Mouse (Mus musculus) kidney, postnatal 0 days (tissue): ENCODE measurements around the gene Dusp10. TPM values are rescaled to one million over a fixed set of nuclear protein-coding genes. Genes with fewer than 3 reads are reported as not detected.

Experiments
- ATAC-seq: fragments of 200-750 bp; cut with Nextera tagmentation; replicated peaks from 2 replicates; pipeline ENCODE4 v1.8.0; 2017; ENCODE audit warnings: low read depth, moderate number of reproducible peaks, moderate TSS enrichment, moderate library complexity; ENCODE audit not compliant: low FRiP score
- DNase-seq: peaks from one replicate; pipeline ENCODE4 v3.0.0-alpha.2; 2016; ENCODE audit warnings: low spot score
- H3K27ac ChIP-seq: fragments of 300-500 bp; sonication (generic); 2 replicates; pipeline ENCODE4 v1.5.1; 2014; ENCODE audit warnings: mild to moderate bottlenecking
- H3K27me3 ChIP-seq: fragments of 300-500 bp; sonication (generic); 2 replicates; pipeline ENCODE4 v1.6.1; 2014; ENCODE audit warnings: low read length, mixed read lengths; ENCODE audit not compliant: insufficient read depth
- H3K36me3 ChIP-seq: fragments of 300-500 bp; sonication (generic); 2 replicates; pipeline ENCODE4 v1.6.1; 2014; ENCODE audit warnings: low read length, mixed read lengths; ENCODE audit not compliant: insufficient read depth
- H3K4me1 ChIP-seq: fragments of 300-500 bp; sonication (generic); replicated peaks from 2 replicates; pipeline ENCODE4 v1.6.1; 2014; ENCODE audit warnings: antibody characterized with exemption, low read length, mixed read lengths; ENCODE audit not compliant: insufficient read depth
- H3K4me2 ChIP-seq: fragments of 300-500 bp; sonication (generic); 2 replicates; pipeline ENCODE4 v1.6.1; 2014; ENCODE audit warnings: mild to moderate bottlenecking, low read length, moderate library complexity, mixed read lengths
- H3K4me3 ChIP-seq: fragments of 300-500 bp; sonication (generic); replicated peaks from 2 replicates; pipeline ENCODE4 v1.5.1; 2014; ENCODE audit warnings: low read depth, low read length
- H3K9ac ChIP-seq: fragments of 300-500 bp; sonication (generic); 2 replicates; pipeline ENCODE4 v1.6.1; 2014; ENCODE audit warnings: low read depth, low read length
- H3K9me3 ChIP-seq: fragments of 300-500 bp; sonication (generic); replicated peaks from 2 replicates; pipeline ENCODE4 v1.6.1; 2016; ENCODE audit warnings: low read length, inconsistent platforms, mixed read lengths
- CTCF ChIP-seq: IDR thresholded peaks from 2 replicates; pipeline ENCODE4 v1.5.1; 2016; ENCODE audit warnings: antibody characterized with exemption, low read depth, mild to moderate bottlenecking, moderate library complexity
- WGBS: fragments of 180-500 bp; shearing (Covaris S2); extraction: QIAGEN DNeasy Blood & Tissue Kit; methylation state at CpG from one replicate; pipeline ENCODE4 v1.1.7; 2014; 5-methylcytosine and 5-hydroxymethylcytosine counted together
- polyA plus RNA-seq: library from polyadenylated mRNA; unstranded; fragments of >200 nt; fragmentation: Nextera tagmentation; extraction: Ambion mirVana; gene quantifications from 2 replicates; pipeline ENCODE4 v1.2.1, GENCODE M21; 2015

Gene Dusp10
- polyA plus RNA-seq, 1 experiment from 2014 or later = 3.1 TPM

DNA sequence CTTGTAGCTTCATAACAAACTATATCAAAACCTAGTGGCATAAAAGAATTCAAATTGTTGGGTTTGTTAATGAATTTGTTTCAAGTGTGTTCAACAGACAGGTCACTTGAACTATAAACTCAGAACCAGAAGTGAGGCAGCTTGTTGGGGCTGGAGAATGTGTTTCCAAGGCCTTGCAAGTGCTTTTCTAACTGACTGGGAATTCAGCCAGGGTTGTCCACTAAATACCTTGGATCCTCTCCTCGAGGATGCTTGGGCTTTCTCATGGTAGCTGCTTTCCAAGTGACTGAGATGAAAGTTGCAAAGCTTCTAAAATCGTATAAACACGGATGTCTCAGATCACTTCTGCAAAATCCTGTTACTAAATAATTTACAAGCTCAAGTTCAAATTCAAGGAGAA, 69.6 kb downstream of the Dusp10 start:
- DNase-seq = no peak
- H3K36me3 ChIP-seq = no peaks in the 10 kb centered on the region
- TF ChIP-seq CTCF = no peak

DNA sequence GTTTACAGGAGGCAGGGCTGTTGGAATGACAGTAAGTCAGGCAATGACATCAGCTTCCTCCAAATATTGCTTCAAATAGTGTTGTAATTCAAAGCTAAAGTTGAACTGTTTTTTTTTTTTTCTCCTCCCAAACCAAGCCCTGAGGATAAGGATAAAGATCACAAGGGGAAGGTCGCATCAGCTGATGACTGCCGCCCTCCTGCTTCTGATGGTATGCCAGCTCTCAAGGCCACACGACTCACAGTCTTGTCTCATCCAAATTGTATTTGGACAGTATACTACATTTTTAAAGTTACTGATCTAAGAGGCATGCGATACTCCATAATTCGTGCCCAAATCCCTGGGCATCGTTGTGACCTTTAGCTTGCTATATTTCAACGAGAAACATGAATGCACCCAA, 70.1 kb downstream of the Dusp10 start:
- H3K9ac ChIP-seq = no peak overlapping the region
- DNase-seq (no peak), ATAC-seq (no peak)
- TF ChIP-seq CTCF = no peak
- H3K9me3 ChIP-seq = no peaks in the 10 kb centered on the region
- no peaks in the 10 kb centered on the region for H3K27me3 ChIP-seq
- H3K27ac ChIP-seq = no peak overlapping the region
- no peaks in the 10 kb centered on the region for H3K36me3 ChIP-seq
- no peak overlapping the region for H3K4me2 ChIP-seq
- H3K4me1 ChIP-seq = no peaks in the 10 kb centered on the region
- WGBS = 83% methylated on average over 7 of the region's 7 CpGs
- H3K4me3 ChIP-seq = no peak overlapping the region

More for the DNA sequence above, 69.6 kb downstream of the Dusp10 start:
- Histone ChIP-seq H3K4me2 (no peak overlapping the region), H3K27me3 (no peaks in the 10 kb centered on the region), H3K4me3 (no peak overlapping the region), H3K27ac (no peak overlapping the region), H3K9me3 (no peaks in the 10 kb centered on the region), H3K9ac (no peak overlapping the region), H3K4me1 (no peaks in the 10 kb centered on the region)
- ATAC-seq = no peak
- WGBS = 57% methylated on average over 3 of the region's 3 CpGs

GRCm38 (mm10) chr1:184084961-184085360, 71.9 kb downstream of the Dusp10 start:
- no peaks in the 10 kb centered on the region for H3K27me3 ChIP-seq
- no peak overlapping the region for H3K9ac ChIP-seq
- no peak for ATAC-seq
- H3K4me1 ChIP-seq = no peaks in the 10 kb centered on the region
- 88% methylated on average over 3 of the region's 3 CpGs for WGBS
- H3K4me3 ChIP-seq = no peak overlapping the region
- no peak overlapping the region for H3K27ac ChIP-seq
- no peak overlapping the region for H3K4me2 ChIP-seq
- DNase-seq = no peak
- no peak for TF ChIP-seq CTCF
- H3K36me3 ChIP-seq = no peaks in the 10 kb centered on the region
- H3K9me3 ChIP-seq = no peaks in the 10 kb centered on the region

DNA sequence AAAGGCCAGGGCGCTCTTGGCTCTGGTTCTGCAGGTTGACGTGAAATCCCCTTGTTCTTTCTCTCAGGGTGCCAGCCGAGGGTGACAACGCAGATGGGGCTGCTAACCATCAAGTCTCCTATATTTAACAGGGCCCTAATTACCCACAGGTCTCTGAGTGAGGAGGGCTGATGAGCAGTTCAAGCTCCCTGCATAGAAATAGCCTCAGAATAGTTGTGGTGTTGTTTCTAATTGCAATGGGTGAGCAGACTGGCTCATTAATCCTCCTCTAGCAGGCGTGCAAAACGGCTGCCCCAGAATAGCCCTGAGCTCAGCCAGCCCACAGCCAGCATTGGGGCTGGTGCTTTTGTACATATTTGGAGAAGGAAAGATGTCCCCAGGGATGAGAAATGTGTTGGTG, 77.4 kb downstream of the Dusp10 start:
- Histone ChIP-seq H3K9me3 (no peaks in the 10 kb centered on the region), H3K4me2 (no peak overlapping the region), H3K27me3 (no peaks in the 10 kb centered on the region), H3K4me1 (no peaks in the 10 kb centered on the region), H3K9ac (no peak overlapping the region), H3K4me3 (no peak overlapping the region), H3K36me3 (no peaks in the 10 kb centered on the region), H3K27ac (no peak overlapping the region)
- no peak for ATAC-seq
- TF ChIP-seq CTCF = no peak
- WGBS = 40% methylated on average over 6 of the region's 6 CpGs
- no peak for DNase-seq

GRCm38 (mm10) chr1:184094914-184095313, 81.8 kb downstream of the Dusp10 start:
- no peaks in the 10 kb centered on the region for H3K9me3 ChIP-seq
- H3K9ac ChIP-seq = no peak overlapping the region
- H3K4me1 ChIP-seq = no peaks in the 10 kb centered on the region
- H3K36me3 ChIP-seq = no peaks in the 10 kb centered on the region
- no peaks in the 10 kb centered on the region for H3K27me3 ChIP-seq
- WGBS = 42% methylated on average over 3 of the region's 3 CpGs
- no peak for TF ChIP-seq CTCF
- no peak for ATAC-seq
- H3K27ac ChIP-seq = no peak overlapping the region
- no peak overlapping the region for H3K4me3 ChIP-seq
- DNase-seq = no peak
- H3K4me2 ChIP-seq = no peak overlapping the region

DNA sequence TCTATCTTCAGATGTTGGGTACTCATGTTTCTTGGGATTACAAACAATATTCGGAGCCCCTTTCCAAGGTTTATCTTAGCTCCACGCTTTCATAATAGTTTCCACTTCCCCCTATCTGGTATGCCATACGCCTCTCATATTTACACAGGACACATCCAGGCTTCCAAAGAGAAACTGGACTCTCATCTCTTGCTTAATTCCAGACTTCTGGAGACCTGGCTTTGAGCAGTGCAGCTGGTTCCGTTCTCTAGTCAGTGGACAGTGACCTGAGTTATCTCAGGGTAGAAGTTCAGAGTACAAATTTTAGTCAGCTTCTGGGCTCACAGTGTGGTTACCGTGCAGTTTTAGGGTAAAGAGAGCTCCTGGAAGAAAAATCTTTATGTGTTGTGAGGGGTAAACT, 87.3 kb downstream of the Dusp10 start:
- Histone ChIP-seq H3K9me3 (no peaks in the 10 kb centered on the region), H3K27me3 (no peaks in the 10 kb centered on the region), H3K9ac (no peak overlapping the region), H3K4me1 (no peaks in the 10 kb centered on the region), H3K36me3 (no peaks in the 10 kb centered on the region), H3K27ac (no peak overlapping the region), H3K4me3 (no peak overlapping the region), H3K4me2 (no peak overlapping the region)
- no peak for TF ChIP-seq CTCF
- ATAC-seq = no peak
- no peak for DNase-seq
- 82% methylated on average over 5 of the region's 5 CpGs for whole genome bisulfite sequencing
